Mouse (Mus musculus) retina, adult 2 months (tissue): ENCODE measurements at regions not wholly inside any gene's neighbourhood (a gene's known extent, or its start where the extent isn't known, plus 50 kb on each side); places are given as distances from the start of the nearest gene placed in this dataset.

Experiments used
- DNase-seq: peaks from one replicate; pipeline ENCODE4 v3.0.0-alpha.2; 2012; ENCODE audit warnings: low read depth, low spot score

- no peak for DNase-seq
Observed at GRCm38 (mm10) chr13:6255303-6255702, 292.6 kb upstream of the Pitrm1 start.

GRCm38 (mm10) chr13:6255728-6256496 is 292.0 kb upstream of the Pitrm1 start:
- DNase-seq = no peak

- DNase-seq = no peak
Observed at GRCm38 (mm10) chr13:6258456-6258855, 289.5 kb upstream of the Pitrm1 start.

GRCm38 (mm10) chr13:6260321-6260865 is 287.6 kb upstream of the Pitrm1 start:
- no peak for DNase-seq

- no peak for DNase-seq
Observed at GRCm38 (mm10) chr13:6261458-6261857, 286.5 kb upstream of the Pitrm1 start.

GRCm38 (mm10) chr13:6270546-6270945 is 277.4 kb upstream of the Pitrm1 start:
- no peak for DNase-seq

GRCm38 (mm10) chr13:6272932-6273331 is 275.0 kb upstream of the Pitrm1 start:
- no peak for DNase-seq

- no peak for DNase-seq
Observed at GRCm38 (mm10) chr13:6280073-6280472, 267.9 kb upstream of the Pitrm1 start.

GRCm38 (mm10) chr13:6288109-6288508 is 259.8 kb upstream of the Pitrm1 start:
- no peak for DNase-seq

GRCm38 (mm10) chr13:6292098-6292497 is 255.9 kb upstream of the Pitrm1 start:
- no peak for DNase-seq

GRCm38 (mm10) chr13:6305718-6306117 is 242.2 kb upstream of the Pitrm1 start:
- no peak for DNase-seq

GRCm38 (mm10) chr13:6306616-6306988 is 241.3 kb upstream of the Pitrm1 start:
- no peak for DNase-seq

GRCm38 (mm10) chr13:6306989-6307917 is 240.7 kb upstream of the Pitrm1 start:
- DNase-seq = no peak

- DNase-seq = no peak
Observed at GRCm38 (mm10) chr13:6316201-6316600, 231.7 kb upstream of the Pitrm1 start.

- DNase-seq = no peak
Observed at GRCm38 (mm10) chr13:6323948-6324347, 224.0 kb upstream of the Pitrm1 start.

- DNase-seq = no peak
Observed at GRCm38 (mm10) chr13:6330320-6330950, 217.5 kb upstream of the Pitrm1 start.

GRCm38 (mm10) chr13:6340157-6340556 is 207.8 kb upstream of the Pitrm1 start:
- no peak for DNase-seq

GRCm38 (mm10) chr13:6341102-6341737 is 206.7 kb upstream of the Pitrm1 start:
- no peak for DNase-seq

- DNase-seq = no peak
Observed at GRCm38 (mm10) chr13:6365169-6365568, 182.8 kb upstream of the Pitrm1 start.

- no peak for DNase-seq
Observed at GRCm38 (mm10) chr13:6367661-6368060, 180.3 kb upstream of the Pitrm1 start.

GRCm38 (mm10) chr13:6374570-6375173 is 173.3 kb upstream of the Pitrm1 start:
- no peak for DNase-seq
